Mouse (Mus musculus): ENCODE results near the gene Gse1. TPM values are rescaled to one million over a fixed set of nuclear protein-coding genes. Genes with fewer than 3 reads are reported as not detected.

The Gse1 gene
- total RNA-seq, 2 experiments from 2014 or later = 77.7 to 105 TPM

DNA sequence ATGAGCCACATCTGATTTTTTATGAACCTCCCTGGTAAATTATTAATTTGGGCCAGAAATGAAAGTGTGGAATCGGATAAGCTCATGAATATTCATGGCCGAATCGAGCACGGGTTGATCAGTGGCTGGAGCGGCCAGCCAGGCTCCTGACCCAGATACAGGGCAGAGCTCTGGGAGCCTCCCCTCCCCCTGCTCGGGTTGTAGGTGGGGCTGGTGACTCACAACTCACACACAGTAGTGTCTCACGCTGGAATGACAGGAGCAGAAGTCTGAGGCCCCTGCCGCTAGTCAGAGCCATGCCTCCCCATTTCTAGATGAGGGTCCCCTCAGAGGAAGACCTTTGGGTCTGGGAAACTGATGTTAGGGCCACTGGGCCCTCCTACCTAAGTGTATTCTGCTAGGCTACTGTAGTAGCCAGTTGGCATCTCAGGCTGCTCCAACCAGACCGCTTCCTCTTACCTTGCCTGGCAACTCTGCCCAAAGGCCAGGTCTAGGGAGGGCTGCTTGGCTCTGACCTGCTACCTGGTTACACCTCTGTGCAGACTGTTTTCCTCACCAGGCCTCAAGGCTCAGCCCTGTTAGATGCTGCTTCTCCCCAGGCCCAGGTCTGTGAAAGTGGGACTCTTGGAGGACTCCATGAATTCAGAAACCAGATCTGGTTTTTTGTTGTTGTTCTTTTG lies 270.8 kb downstream of the Gse1 start:
- peak; percentile 53 to 68 for DNase-seq (ENCODE audit: extremely low spot score in 1 of 2, low spot score in 2 of 2)
- H3K27ac ChIP-seq = peak overlapping the region; percentile 28; the same call in 1 of the 2 replicates

GRCm38 (mm10) chr8:120500701-120501261 lies 272.5 kb downstream of the Gse1 start:
- intact Hi-C loops (cut with DNase I) = no loop called here
- no peak for DNase-seq (ENCODE audit: extremely low spot score in 1 of 2, low spot score in 2 of 2)
- no peak overlapping the region for H3K4me3 ChIP-seq
- no peak for TF ChIP-seq CTCF (IDR thresholded peaks at IDR 0.05)
- no peak overlapping the region for H3K27ac ChIP-seq

More for the DNA sequence above, 270.8 kb downstream of the Gse1 start:
- no peak for TF ChIP-seq CTCF (IDR thresholded peaks at IDR 0.05)
- intact Hi-C loops (cut with DNase I) = no loop called here
- no peak overlapping the region for H3K4me3 ChIP-seq

- Histone ChIP-seq H3K27ac (no peak overlapping the region), H3K4me3 (no peak overlapping the region)
- no peak for TF ChIP-seq CTCF (IDR thresholded peaks at IDR 0.05)
- no peak for DNase-seq (ENCODE audit: extremely low spot score in 1 of 2, low spot score in 2 of 2)
- intact Hi-C loops (cut with DNase I) = no loop called here
Measured at GRCm38 (mm10) chr8:120501426-120501825, 273.2 kb downstream of the Gse1 start.

GRCm38 (mm10) chr8:120502428-120502827 lies 274.2 kb downstream of the Gse1 start:
- DNase-seq (ENCODE audit: extremely low spot score in 1 of 2, low spot score in 2 of 2) = no peak
- no peak for TF ChIP-seq CTCF (IDR thresholded peaks at IDR 0.05)
- no peak overlapping the region for H3K27ac ChIP-seq
- no peak overlapping the region for H3K4me3 ChIP-seq
- intact Hi-C loops (cut with DNase I) = no loop called here

GRCm38 (mm10) chr8:120504251-120505081 lies 276.2 kb downstream of the Gse1 start:
- Histone ChIP-seq H3K27ac (peak overlapping the region; percentile 25; the same call in 1 of the 2 replicates), H3K4me3 (no peak overlapping the region)
- intact Hi-C loops (cut with DNase I) = no loop called here
- no peak for DNase-seq (ENCODE audit: extremely low spot score in 1 of 2, low spot score in 2 of 2)
- no peak for TF ChIP-seq CTCF (IDR thresholded peaks at IDR 0.05)

DNA sequence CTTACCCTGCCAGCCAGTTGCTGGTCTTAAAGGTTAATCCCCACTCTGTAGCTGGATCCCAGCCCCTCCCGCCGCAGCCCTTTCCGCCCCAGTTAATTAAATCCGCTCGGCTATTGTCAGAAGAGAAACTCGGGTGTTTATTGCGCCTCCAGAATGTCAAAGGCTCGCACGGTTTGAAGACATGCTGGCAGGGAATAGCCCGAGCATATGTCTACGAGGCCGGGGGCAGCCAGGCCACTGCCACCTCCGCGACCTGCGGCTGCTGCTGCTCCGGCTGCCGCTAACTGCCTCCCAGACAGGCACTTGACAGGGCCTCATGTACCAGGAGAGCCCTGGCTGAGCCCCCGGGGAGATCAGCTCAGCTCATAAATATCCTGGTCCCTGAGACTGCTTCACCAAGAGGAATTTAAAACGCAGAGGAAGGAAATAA lies 276.8 kb downstream of the Gse1 start:
- intact Hi-C loops (cut with DNase I) = no loop called here

DNA sequence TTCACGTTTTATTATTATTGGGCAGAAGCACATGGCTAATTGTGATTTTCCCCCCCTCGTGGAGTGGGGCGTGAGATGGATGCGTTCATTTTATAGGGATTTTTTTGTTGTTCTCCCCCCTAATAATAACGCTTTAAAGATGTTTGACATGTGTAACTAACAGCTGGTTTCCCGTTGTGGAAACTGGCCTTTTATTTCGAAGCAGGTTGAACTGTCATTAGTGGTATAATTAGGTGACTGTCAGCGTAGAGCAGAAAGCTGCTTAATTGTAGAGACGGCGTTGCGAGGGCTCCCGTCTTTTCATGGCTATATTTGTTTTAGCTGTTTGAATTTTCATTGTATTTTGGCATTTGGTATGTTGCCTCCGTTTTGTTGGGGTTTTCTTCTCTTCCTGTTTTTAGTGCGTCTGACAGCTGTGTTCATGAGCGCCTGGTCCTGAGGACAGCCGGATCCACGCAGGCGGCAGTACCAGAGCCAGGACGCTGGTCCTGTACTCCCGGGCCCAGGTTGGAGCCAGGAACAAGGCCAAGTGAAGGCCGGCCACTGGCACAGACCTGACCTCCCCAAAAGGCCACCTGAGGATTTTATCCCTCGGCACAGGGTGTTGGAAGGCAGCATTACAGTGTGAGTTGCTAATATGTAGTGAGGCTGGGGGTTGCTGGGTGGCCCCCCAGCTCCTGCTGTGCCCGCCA lies 277.5 kb downstream of the Gse1 start:
- intact Hi-C loops (cut with DNase I) = no loop called here
- no peak overlapping the region for H3K4me3 ChIP-seq

More for the DNA sequence above, 276.8 kb downstream of the Gse1 start:
- Histone ChIP-seq H3K4me3 (no peak overlapping the region), H3K27ac (no peak overlapping the region)
- no peak for TF ChIP-seq CTCF (IDR thresholded peaks at IDR 0.05)
- no peak for DNase-seq (ENCODE audit: extremely low spot score in 1 of 2, low spot score in 2 of 2)

GRCm38 (mm10) chr8:120506562-120506961 lies 278.3 kb downstream of the Gse1 start:
- Histone ChIP-seq H3K4me3 (no peak overlapping the region), H3K27ac (no peak overlapping the region)
- TF ChIP-seq CTCF (IDR thresholded peaks at IDR 0.05) = peak; percentile 12; the same call in 1 of the 2 replicates
- intact Hi-C loops (cut with DNase I) = no loop called here
- DNase-seq (ENCODE audit: extremely low spot score in 1 of 2, low spot score in 2 of 2) = no peak

More for the DNA sequence above, 277.5 kb downstream of the Gse1 start:
- TF ChIP-seq CTCF (IDR thresholded peaks at IDR 0.05) = no peak
- H3K27ac ChIP-seq = no peak overlapping the region
- no peak for DNase-seq (ENCODE audit: extremely low spot score in 1 of 2, low spot score in 2 of 2)

DNA sequence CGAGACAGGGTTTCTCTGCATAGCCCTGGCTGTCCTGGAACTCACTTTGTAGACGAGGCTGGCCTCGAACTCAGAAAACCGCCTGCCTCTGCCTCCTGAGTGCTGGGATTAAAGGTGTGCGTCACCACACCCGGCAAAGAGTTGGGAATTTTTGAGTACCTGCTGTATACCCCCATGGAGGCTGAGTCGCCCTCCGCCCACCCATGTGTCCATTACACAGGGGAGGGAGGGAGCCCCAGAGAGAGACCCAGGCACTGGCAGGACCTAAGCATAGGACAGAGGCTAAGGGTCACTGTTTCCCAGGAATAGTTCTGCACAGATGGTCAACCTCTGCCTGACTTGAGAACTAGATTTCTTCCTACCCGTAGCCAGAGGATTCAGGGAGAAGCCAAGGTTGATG lies 279.0 kb downstream of the Gse1 start:
- TF ChIP-seq CTCF (IDR thresholded peaks at IDR 0.05) = no peak
- no peak overlapping the region for H3K27ac ChIP-seq
- DNase-seq (ENCODE audit: extremely low spot score in 1 of 2, low spot score in 2 of 2) = no peak
- H3K4me3 ChIP-seq = no peak overlapping the region
- intact Hi-C loops (cut with DNase I) = no loop called here

DNA sequence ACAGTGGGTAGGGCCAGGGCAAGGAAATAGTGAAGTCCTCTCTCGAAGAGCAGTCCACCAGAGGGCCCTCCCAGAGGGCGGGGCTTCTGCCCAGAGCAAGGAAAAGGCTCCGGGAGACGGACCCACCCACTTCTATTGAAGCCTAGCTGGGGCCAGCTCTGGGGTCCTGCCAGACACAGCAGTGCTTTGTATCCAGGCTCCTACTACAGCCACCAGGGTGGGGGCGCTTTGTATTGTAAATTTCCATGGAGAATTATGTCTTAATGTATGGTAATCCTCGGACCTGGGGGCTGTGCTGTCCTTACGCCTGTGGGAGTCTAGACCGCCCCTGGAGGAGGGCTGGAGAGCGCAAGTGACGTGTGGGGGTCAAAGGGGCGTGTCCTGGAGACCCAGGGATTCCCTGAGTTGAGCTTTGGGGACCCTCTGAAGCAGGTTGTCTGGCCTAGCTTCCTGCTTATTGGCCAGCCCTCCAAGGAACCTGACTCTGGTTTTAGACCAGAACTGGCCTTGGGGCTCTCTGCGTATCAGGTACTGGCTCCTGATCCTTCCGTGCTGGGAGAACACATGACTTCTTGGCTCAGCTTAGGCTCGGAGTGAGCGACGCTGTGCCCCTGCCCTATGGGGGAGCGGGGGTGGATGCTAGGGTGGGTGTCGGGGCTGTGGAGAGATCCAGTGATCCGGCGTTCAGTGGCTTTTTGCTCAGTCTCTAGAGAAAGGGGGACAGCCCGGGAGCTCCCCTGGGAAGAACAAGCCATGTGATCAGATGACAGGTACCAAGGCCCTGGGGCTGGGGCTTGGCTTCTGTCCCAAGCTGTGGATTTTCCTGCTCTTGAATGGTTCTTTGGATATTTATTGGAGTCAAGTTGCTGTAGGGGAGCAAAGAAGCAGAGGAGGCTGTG lies 281.1 kb downstream of the Gse1 start:
- no peak; the same call in 1 of the 2 replicates for TF ChIP-seq CTCF (IDR thresholded peaks at IDR 0.05)
- intact Hi-C loops (cut with DNase I) = no loop called here
- DNase-seq (ENCODE audit: extremely low spot score in 1 of 2, low spot score in 2 of 2) = no peak
- H3K27ac ChIP-seq = no peak overlapping the region
- no peak overlapping the region for H3K4me3 ChIP-seq

DNA sequence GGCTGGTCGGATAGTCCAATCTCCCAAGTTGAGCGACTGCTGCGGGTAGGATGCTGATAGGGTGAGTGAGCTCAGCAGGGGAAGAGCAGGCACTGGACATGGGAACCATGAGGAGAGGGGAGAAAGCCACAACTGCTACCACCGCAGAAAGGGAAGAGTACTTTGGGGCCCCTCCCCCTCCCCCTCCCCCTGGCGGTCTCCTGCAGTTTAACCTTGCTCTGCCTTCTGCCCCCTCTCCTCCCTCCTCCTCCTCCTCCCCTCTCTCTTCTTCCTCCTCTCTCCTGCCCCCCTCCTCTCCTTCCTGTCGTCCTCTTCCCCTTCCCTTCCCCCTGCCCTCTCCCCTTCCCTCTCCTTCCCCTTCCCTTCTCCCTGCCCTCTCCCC lies 281.8 kb downstream of the Gse1 start:
- Histone ChIP-seq H3K4me3 (no peak overlapping the region), H3K27ac (no peak overlapping the region)
- intact Hi-C loops (cut with DNase I) = no loop called here
- no peak for DNase-seq (ENCODE audit: extremely low spot score in 1 of 2, low spot score in 2 of 2)
- no peak for TF ChIP-seq CTCF (IDR thresholded peaks at IDR 0.05)

All from left cerebral cortex, adult 2 months (tissue).